Mouse (Mus musculus) liver, adult 2 months (tissue): ENCODE results near the gene Gm5426.

Experiments used
- CTCF ChIP-seq: fragments of 200-500 bp; IDR thresholded peaks from 2 replicates; pipeline ENCODE4 v1.5.1; 2011; ENCODE audit warnings: low read depth, low read length, control low read depth
- POLR2A ChIP-seq: fragments of 200-500 bp; IDR thresholded peaks from 2 replicates; pipeline ENCODE4 v1.6.1; 2011; ENCODE audit warnings: low read length, control low read depth; ENCODE audit not compliant: insufficient read depth; ENCODE audit errors: extremely low read depth

DNA sequence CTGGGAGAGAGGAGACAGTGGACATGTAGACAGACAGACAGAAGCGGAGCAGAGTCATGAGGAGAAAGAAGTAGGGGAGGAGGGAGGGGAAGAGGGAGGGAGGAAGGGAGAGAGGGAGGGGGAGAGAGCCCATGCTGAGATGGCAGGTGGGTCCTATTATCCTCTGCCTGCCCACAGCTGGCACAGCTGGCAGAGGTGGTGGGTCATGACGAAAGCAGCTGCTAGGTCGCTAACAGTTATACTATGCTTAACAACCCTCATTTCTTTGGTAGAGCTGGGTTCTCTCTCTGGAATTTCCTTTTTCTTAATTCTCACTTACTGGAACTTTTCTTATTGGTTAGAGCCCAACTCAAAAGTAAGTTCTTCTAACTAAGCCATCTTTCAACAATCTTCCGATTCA lies 28.9 kb downstream of the Gm5426 start:
- TF ChIP-seq POLR2A, result no peak
- no peak for TF ChIP-seq CTCF
